Mouse (Mus musculus): Measurements from ENCODE around the gene Cdc42ep1. TPM values are rescaled to one million over a fixed set of nuclear protein-coding genes. Genes with fewer than 3 reads are reported as not detected.
"Not testable (repeated sequence)": the region's sequence is repeated elsewhere in the genome, so short reads cannot be mapped to it uniquely, and the experiment has no call there.

Gene Cdc42ep1
- polyA plus RNA-seq, 1 experiment = 221 TPM

- no peak for DNase-seq
- H3K4me1 ChIP-seq (ENCODE audit: control insufficient read depth, insufficient read depth, low read length) = peaks cover 39% of the 10 kb centered on the region
- 16% methylated on average over 11 of the region's 11 CpGs for WGBS
- TF ChIP-seq CTCF (IDR thresholded peaks at IDR 0.05; ENCODE audit: insufficient read depth, low read length) = no peak
- no peak for TF ChIP-seq POLR2A (IDR thresholded peaks at IDR 0.05; ENCODE audit: borderline replicate concordance, extremely low read depth, low read depth, low read length)
- peak overlapping the region; percentile 64 for H3K4me3 ChIP-seq (replicated peaks; ENCODE audit: extremely low read depth, low read depth, low read length)
Observed at GRCm38 (mm10) chr15:78845321-78845720, 2.9 kb downstream of the Cdc42ep1 start.

- peak overlapping the region; percentile 31 for H3K4me3 ChIP-seq (replicated peaks; ENCODE audit: extremely low read depth, low read depth, low read length)
- no peak for TF ChIP-seq POLR2A (IDR thresholded peaks at IDR 0.05; ENCODE audit: borderline replicate concordance, extremely low read depth, low read depth, low read length)
- TF ChIP-seq CTCF (IDR thresholded peaks at IDR 0.05; ENCODE audit: insufficient read depth, low read length) = no peak
- DNase-seq = peak; percentile 56
- 26% methylated on average over 8 of the region's 8 CpGs for WGBS
- H3K4me1 ChIP-seq (ENCODE audit: control insufficient read depth, insufficient read depth, low read length) = peaks cover 36% of the 10 kb centered on the region
Observed at GRCm38 (mm10) chr15:78845867-78846266, 3.4 kb downstream of the Cdc42ep1 start.

- TF ChIP-seq CTCF (IDR thresholded peaks at IDR 0.05; ENCODE audit: insufficient read depth, low read length) (no peak), POLR2A (IDR thresholded peaks at IDR 0.05; ENCODE audit: borderline replicate concordance, extremely low read depth, low read depth, low read length) (no peak)
- WGBS = 31% methylated on average over 8 of the region's 8 CpGs
- H3K4me3 ChIP-seq (replicated peaks; ENCODE audit: extremely low read depth, low read depth, low read length) = peak overlapping the region; percentile 31
- peaks cover 33% of the 10 kb centered on the region for H3K4me1 ChIP-seq (ENCODE audit: control insufficient read depth, insufficient read depth, low read length)
- no peak for DNase-seq
Observed at GRCm38 (mm10) chr15:78846352-78846751, 3.9 kb downstream of the Cdc42ep1 start.

- WGBS = 50% methylated on average over 7 of the region's 7 CpGs
- not testable (repeated sequence) for DNase-seq; H3K4me3 ChIP-seq (replicated peaks; ENCODE audit: extremely low read depth, low read depth, low read length)
- peaks cover 32% of the 10 kb centered on the region for H3K4me1 ChIP-seq (ENCODE audit: control insufficient read depth, insufficient read depth, low read length)
Observed at GRCm38 (mm10) chr15:78846805-78847204, 4.4 kb downstream of the Cdc42ep1 start.

- 22% methylated on average over 5 of the region's 5 CpGs for WGBS
- peaks cover 34% of the 10 kb centered on the region for H3K4me1 ChIP-seq (ENCODE audit: control insufficient read depth, insufficient read depth, low read length)
- no peak overlapping the region for H3K4me3 ChIP-seq (replicated peaks; ENCODE audit: extremely low read depth, low read depth, low read length)
- peak; percentile 84 for TF ChIP-seq CTCF (IDR thresholded peaks at IDR 0.05; ENCODE audit: insufficient read depth, low read length)
- no peak for TF ChIP-seq POLR2A (IDR thresholded peaks at IDR 0.05; ENCODE audit: borderline replicate concordance, extremely low read depth, low read depth, low read length)
- DNase-seq = peak; percentile 94
Observed at GRCm38 (mm10) chr15:78848467-78848866, 6.0 kb downstream of the Cdc42ep1 start.

- peaks cover 34% of the 10 kb centered on the region for H3K4me1 ChIP-seq (ENCODE audit: control insufficient read depth, insufficient read depth, low read length)
- no peak for TF ChIP-seq POLR2A (IDR thresholded peaks at IDR 0.05; ENCODE audit: borderline replicate concordance, extremely low read depth, low read depth, low read length)
- 71% methylated on average over 12 of the region's 12 CpGs for WGBS
- no peak overlapping the region for H3K4me3 ChIP-seq (replicated peaks; ENCODE audit: extremely low read depth, low read depth, low read length)
- DNase-seq = no peak
Observed at GRCm38 (mm10) chr15:78849485-78849884, 7.1 kb downstream of the Cdc42ep1 start.

GRCm38 (mm10) chr15:78850059-78850824 lies 7.8 kb downstream of the Cdc42ep1 start:
- Histone ChIP-seq H3K4me3 (replicated peaks; ENCODE audit: extremely low read depth, low read depth, low read length) (no peak overlapping the region), H3K4me1 (ENCODE audit: control insufficient read depth, insufficient read depth, low read length) (peaks cover 31% of the 10 kb centered on the region)
- no peak for TF ChIP-seq CTCF (IDR thresholded peaks at IDR 0.05; ENCODE audit: insufficient read depth, low read length)
- no peak; the same call in 1 of the 2 replicates for TF ChIP-seq POLR2A (IDR thresholded peaks at IDR 0.05; ENCODE audit: borderline replicate concordance, extremely low read depth, low read depth, low read length)
- 50% methylated on average over 15 of the region's 15 CpGs for WGBS
- no peak for DNase-seq

- 45% methylated on average over 6 of the region's 6 CpGs for WGBS
- TF ChIP-seq CTCF (IDR thresholded peaks at IDR 0.05; ENCODE audit: insufficient read depth, low read length) (no peak), POLR2A (IDR thresholded peaks at IDR 0.05; ENCODE audit: borderline replicate concordance, extremely low read depth, low read depth, low read length) (peak; percentile 18; the same call in 1 of the 2 replicates)
- no peak for DNase-seq
- H3K4me3 ChIP-seq (replicated peaks; ENCODE audit: extremely low read depth, low read depth, low read length) = no peak overlapping the region
- peaks cover 25% of the 10 kb centered on the region for H3K4me1 ChIP-seq (ENCODE audit: control insufficient read depth, insufficient read depth, low read length)
Observed at GRCm38 (mm10) chr15:78850944-78851343, 8.5 kb downstream of the Cdc42ep1 start.

- peak; percentile 91 for DNase-seq
- Histone ChIP-seq H3K4me3 (replicated peaks; ENCODE audit: extremely low read depth, low read depth, low read length) (no peak overlapping the region), H3K4me1 (ENCODE audit: control insufficient read depth, insufficient read depth, low read length) (peaks cover 20% of the 10 kb centered on the region)
- TF ChIP-seq CTCF (IDR thresholded peaks at IDR 0.05; ENCODE audit: insufficient read depth, low read length) (peak; percentile 83), POLR2A (IDR thresholded peaks at IDR 0.05; ENCODE audit: borderline replicate concordance, extremely low read depth, low read depth, low read length) (peak; percentile 38; the same call in 1 of the 2 replicates)
- WGBS = 8% methylated on average over 13 of the region's 13 CpGs
Observed at GRCm38 (mm10) chr15:78851505-78852153, 9.2 kb downstream of the Cdc42ep1 start.
